Mouse (Mus musculus): ENCODE data around the gene Fktn. TPM values are rescaled to one million over a fixed set of nuclear protein-coding genes. Genes with fewer than 3 reads are reported as not detected.
A peak's percentile ranks its signal among the peaks of the same experiment; 100 is the strongest.

Fktn gene
- total and polyA plus RNA-seq, 2 experiments, result 2.0 to 5.8 TPM

DNA sequence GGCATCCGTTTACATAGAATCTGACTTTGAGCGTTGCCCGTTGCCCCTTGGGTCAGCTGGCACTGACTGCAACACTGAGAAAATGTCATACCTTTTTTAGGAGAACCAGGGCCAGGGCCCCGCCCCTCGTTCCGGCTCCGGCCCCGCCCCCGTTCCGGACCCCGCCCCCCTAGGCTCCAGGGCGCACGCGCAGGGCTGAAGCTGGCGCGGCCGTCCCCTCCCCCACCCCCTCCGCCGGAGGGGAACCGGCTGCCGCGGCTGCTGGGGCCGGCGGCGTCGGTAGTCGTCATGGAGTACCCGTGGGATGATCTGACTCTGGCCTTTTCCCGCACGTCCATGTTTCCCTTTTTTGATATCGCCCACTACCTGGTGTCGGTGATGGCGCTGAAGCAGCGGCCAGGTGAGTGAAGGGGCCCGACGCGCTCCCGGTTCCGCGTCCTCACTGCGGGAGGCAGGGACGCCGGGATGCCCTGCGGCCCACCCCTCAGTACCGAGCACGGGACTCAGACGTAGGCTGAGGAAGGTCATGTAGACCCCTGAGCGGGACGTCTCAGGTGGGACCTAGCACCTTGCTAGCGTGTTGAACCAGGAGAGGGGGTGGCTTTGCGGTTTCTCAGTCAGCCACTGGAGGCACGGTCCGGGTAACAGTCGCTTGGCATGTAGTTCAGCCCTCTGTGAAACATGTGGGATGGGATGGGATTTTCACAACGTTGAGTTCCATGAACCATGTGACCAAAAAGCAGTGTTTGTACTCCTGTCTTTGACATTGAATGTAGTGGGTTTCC is 112.2 kb downstream of the Fktn start, which contains the start of gene Tmem38b:
TSS of gene Tmem38b (plus strand) at position 225 of the 785 bp plus-strand sequence.
- under 1% methylated on average over 55 of the region's 55 CpGs for WGBS
- peaks cover 13% of the 10 kb centered on the region; the same call in 1 of the 2 replicates for H3K79me2 ChIP-seq (ENCODE audit: control insufficient read depth, insufficient read depth, low read length)
- H3K36me3 ChIP-seq (ENCODE audit: control insufficient read depth, insufficient read depth, low read length), result no peaks in the 10 kb centered on the region
- H3K27ac ChIP-seq (replicated peaks; ENCODE audit: insufficient read depth, low read depth, low read length), result peak within 1 kb of the TSS; percentile 82
- H3K4me1 ChIP-seq (ENCODE audit: control insufficient read depth, insufficient read depth, low read length), result peaks cover 17% of the 10 kb centered on the region
- TF ChIP-seq POLR2A (IDR thresholded peaks at IDR 0.05; ENCODE audit: extremely low read depth, insufficient read depth, low read length) (peak; percentile 53; the same call in 1 of the 2 replicates), CTCF (IDR thresholded peaks at IDR 0.05; ENCODE audit: low read depth, low read length) (peak; percentile 42)
- peak; percentile 88 for DNase-seq (ENCODE audit: extremely low read depth, low read depth, low spot score)
- H3K9ac ChIP-seq (ENCODE audit: low read depth, low read length), result peak within 1 kb of the TSS; percentile 86
- H3K27me3 ChIP-seq (ENCODE audit: control insufficient read depth, insufficient read depth, low read length), result no peaks in the 10 kb centered on the region
- H3K4me3 ChIP-seq (ENCODE audit: insufficient read depth, low read depth, low read length), result peak within 1 kb of the TSS; percentile 78

DNA sequence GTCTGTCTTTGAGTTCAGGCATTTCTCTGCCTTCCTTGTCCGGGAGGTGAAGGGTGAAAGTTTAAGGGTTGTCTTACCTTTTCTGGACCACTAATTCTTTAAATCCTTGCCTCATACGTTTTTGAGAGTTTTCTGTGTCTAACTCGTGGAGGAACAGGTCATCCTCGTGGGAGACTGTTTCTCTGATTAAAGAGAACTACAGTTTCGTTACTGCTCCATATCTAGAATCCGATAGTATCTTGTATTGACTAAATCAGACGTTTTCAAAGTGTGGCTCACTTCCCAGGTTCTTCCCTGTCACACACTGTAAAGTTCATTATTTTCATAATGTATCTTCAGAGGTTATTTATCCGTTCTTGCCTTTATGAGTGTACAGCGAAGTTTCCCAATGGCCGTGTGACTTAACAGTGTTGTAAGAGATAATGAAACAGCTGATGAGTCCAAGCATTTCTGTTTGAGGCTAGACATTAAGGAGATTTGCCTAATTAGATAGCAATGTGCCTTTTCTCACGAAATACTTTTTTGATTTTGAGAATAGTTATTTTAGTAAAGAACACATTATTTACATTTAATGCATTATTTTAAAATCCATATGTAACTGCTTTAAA is 112.9 kb downstream of the Fktn start:
- no peak for TF ChIP-seq POLR2A (IDR thresholded peaks at IDR 0.05; ENCODE audit: extremely low read depth, insufficient read depth, low read length)
- TF ChIP-seq CTCF (IDR thresholded peaks at IDR 0.05; ENCODE audit: low read depth, low read length), result no peak
- H3K4me1 ChIP-seq (ENCODE audit: control insufficient read depth, insufficient read depth, low read length), result peaks cover 20% of the 10 kb centered on the region
- no peaks in the 10 kb centered on the region for H3K27me3 ChIP-seq (ENCODE audit: control insufficient read depth, insufficient read depth, low read length)
- 2% methylated on average over 11 of the region's 11 CpGs for WGBS
- peak overlapping the region; percentile 78 for H3K4me3 ChIP-seq (ENCODE audit: insufficient read depth, low read depth, low read length)
- no peaks in the 10 kb centered on the region for H3K36me3 ChIP-seq (ENCODE audit: control insufficient read depth, insufficient read depth, low read length)
- H3K79me2 ChIP-seq (ENCODE audit: control insufficient read depth, insufficient read depth, low read length), result peaks cover 13% of the 10 kb centered on the region; the same call in 1 of the 2 replicates
- peak; percentile 78 for DNase-seq (ENCODE audit: extremely low read depth, low read depth, low spot score)
- peak overlapping the region; percentile 86 for H3K9ac ChIP-seq (ENCODE audit: low read depth, low read length)
- H3K27ac ChIP-seq (replicated peaks; ENCODE audit: insufficient read depth, low read depth, low read length), result peak overlapping the region; percentile 82

Other genes starting within 250 kb of the Fktn start
- 0.54 and 0.74 TPM in 2 replicates for gene Fsd1l, start 82.5 kb upstream of the Fktn start, total RNA-seq (2014; rRNA removed)
- 0.02 and 0.05 TPM in 2 replicates for gene Fsd1l, start 82.5 kb upstream of the Fktn start, polyA plus RNA-seq (2012; rRNA removed)
- gene Tal2, start 65.7 kb downstream of the Fktn start, total RNA-seq (2014; rRNA removed), result under 0.01 TPM in 1 of 2 replicates, not detected in the other
- gene Tal2, start 65.7 kb downstream of the Fktn start, polyA plus RNA-seq (2012; rRNA removed), result not detected in 2 replicates
- 29.5 and 33.2 TPM in 2 replicates for gene Tmem38b, start 112.0 kb downstream of the Fktn start, total RNA-seq (2014; rRNA removed)
- 37.3 and 44.7 TPM in 2 replicates for gene Tmem38b, start 112.0 kb downstream of the Fktn start, polyA plus RNA-seq (2012; rRNA removed)

Measured in liver, adult 2 months (tissue).